Mouse (Mus musculus) limb, embryonic 14.5 days (tissue): ENCODE results near the gene Tnfaip8l1. TPM values are rescaled to one million over a fixed set of nuclear protein-coding genes. Genes with fewer than 3 reads are reported as not detected.

Experiments used
- ATAC-seq: fragments of 200-750 bp; cut with Nextera tagmentation; 2 replicates; pipeline ENCODE4 v1.8.0; 2017; ENCODE audit warnings: low read depth, moderate number of reproducible peaks, moderate TSS enrichment; ENCODE audit not compliant: low FRiP score
- DNase-seq: peaks from one replicate; pipeline ENCODE4 v3.0.0-alpha.2; 2015; ENCODE audit warnings: low spot score
- H3K27ac ChIP-seq: fragments of 300-500 bp; sonication (generic); replicated peaks from 2 replicates; pipeline ENCODE4 v1.5.1; 2014; ENCODE audit warnings: low read depth, mild to moderate bottlenecking, low read length, moderate library complexity, mixed read lengths
- H3K27me3 ChIP-seq: fragments of 300-500 bp; sonication (generic); 2 replicates; pipeline ENCODE4 v1.6.1; 2014; ENCODE audit warnings: low read length, mixed read lengths; ENCODE audit not compliant: control insufficient read depth, insufficient read depth
- H3K36me3 ChIP-seq: fragments of 300-500 bp; sonication (generic); 2 replicates; pipeline ENCODE4 v1.6.1; 2014; ENCODE audit warnings: mild to moderate bottlenecking, low read length, moderate library complexity, mixed read lengths; ENCODE audit not compliant: control insufficient read depth, insufficient read depth
- H3K4me1 ChIP-seq: fragments of 300-500 bp; sonication (generic); 2 replicates; pipeline ENCODE4 v1.6.1; 2014; ENCODE audit warnings: antibody characterized with exemption, low read length, mixed read lengths; ENCODE audit not compliant: control insufficient read depth, insufficient read depth
- H3K4me2 ChIP-seq: fragments of 300-500 bp; sonication (generic); replicated peaks from 2 replicates; pipeline ENCODE4 v1.6.1; 2014; ENCODE audit warnings: low read depth, mild to moderate bottlenecking, low read length, moderate library complexity; ENCODE audit not compliant: severe bottlenecking
- H3K4me3 ChIP-seq: fragments of 300-500 bp; sonication (generic); replicated peaks from 2 replicates; pipeline ENCODE4 v1.5.1; 2014; ENCODE audit warnings: low read length
- H3K9ac ChIP-seq: fragments of 300-500 bp; sonication (generic); 2 replicates; pipeline ENCODE4 v1.6.1; 2014; ENCODE audit warnings: mild to moderate bottlenecking, low read depth, low read length, moderate library complexity; ENCODE audit not compliant: severe bottlenecking
- H3K9me3 ChIP-seq: fragments of 300-500 bp; sonication (generic); 2 replicates; pipeline ENCODE4 v1.6.1; 2016; ENCODE audit warnings: low read length; ENCODE audit not compliant: control insufficient read depth
- POLR2A ChIP-seq: fragments of 200-500 bp; IDR thresholded peaks from 2 replicates; pipeline ENCODE4 v1.8.0; 2012; ENCODE audit warnings: inconsistent platforms, mild to moderate bottlenecking, moderate library complexity, borderline replicate concordance; ENCODE audit not compliant: insufficient read depth, insufficient read length; ENCODE audit errors: extremely low read depth
- WGBS: fragments of 180-500 bp; shearing (Covaris S2); extraction: QIAGEN DNeasy Blood & Tissue Kit; methylation state at CpG from one replicate; pipeline ENCODE4 v1.1.7; 2014; 5-methylcytosine and 5-hydroxymethylcytosine counted together
- polyA plus RNA-seq, 2 experiments: library from polyadenylated mRNA; depleted of rRNA in 1 of 2; stranded (reverse) in 1 of 2; unstranded in 1 of 2; fragments of >200 nt; fragmentation: Nextera tagmentation in 1 of 2; extraction: Ambion mirVana in 1 of 2; gene quantifications; 2 replicates each; pipeline versions ENCODE4 v1.2.1 to v1.2.3; 2012 to 2014

Tnfaip8l1 gene
- polyA plus RNA-seq, 2 experiments, result 9.3 to 11.6 TPM

DNA sequence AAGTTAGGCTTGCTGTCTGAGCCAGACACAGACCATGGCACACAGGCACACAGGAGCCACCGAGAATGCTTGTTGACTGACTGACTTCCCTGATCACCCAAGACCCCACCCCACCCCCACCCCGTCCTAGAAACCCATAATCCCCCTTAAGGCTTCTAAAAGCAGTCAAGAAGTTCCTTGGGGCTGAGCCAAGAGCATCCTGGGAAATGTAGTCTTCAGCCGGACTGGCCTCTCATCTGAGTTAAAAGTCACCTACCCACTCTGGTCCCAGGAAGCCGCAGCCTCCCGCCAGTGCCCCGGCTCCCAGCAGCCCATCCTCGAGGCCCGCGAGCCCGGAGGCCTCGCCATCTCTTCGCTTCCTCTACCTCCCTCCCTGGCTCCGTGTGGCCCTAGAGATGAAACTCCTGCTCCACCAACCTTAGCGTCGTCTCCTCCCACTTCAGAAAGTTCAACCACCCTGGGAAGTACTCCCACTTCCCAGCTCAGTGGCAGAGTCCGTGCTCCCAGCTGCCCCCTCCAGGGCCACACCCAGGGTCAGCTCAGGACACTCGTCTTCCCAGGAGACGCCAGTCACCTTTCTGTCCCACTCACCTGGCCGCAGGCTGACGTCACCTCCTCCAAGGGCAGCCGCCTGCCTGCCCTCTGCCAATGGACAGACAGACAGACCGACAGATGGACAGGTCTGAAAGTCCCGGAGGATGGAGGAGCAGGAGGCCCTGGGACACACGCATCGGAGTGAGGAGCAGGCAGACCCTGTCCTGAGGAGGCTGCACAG lies 24.3 kb upstream of the Tnfaip8l1 start:
- Histone ChIP-seq H3K36me3 (no peaks in the 10 kb centered on the region), H3K4me1 (peaks cover 21% of the 10 kb centered on the region; the same call in 1 of the 2 replicates), H3K4me2 (peak overlapping the region; percentile 18), H3K9me3 (no peaks in the 10 kb centered on the region), H3K9ac (no peak overlapping the region), H3K27ac (no peak overlapping the region), H3K27me3 (peaks cover 51% of the 10 kb centered on the region), H3K4me3 (no peak overlapping the region)
- 15% methylated on average over 25 of the region's 25 CpGs for WGBS
- no peak for ATAC-seq
- no peak for TF ChIP-seq POLR2A
- no peak for DNase-seq

DNA sequence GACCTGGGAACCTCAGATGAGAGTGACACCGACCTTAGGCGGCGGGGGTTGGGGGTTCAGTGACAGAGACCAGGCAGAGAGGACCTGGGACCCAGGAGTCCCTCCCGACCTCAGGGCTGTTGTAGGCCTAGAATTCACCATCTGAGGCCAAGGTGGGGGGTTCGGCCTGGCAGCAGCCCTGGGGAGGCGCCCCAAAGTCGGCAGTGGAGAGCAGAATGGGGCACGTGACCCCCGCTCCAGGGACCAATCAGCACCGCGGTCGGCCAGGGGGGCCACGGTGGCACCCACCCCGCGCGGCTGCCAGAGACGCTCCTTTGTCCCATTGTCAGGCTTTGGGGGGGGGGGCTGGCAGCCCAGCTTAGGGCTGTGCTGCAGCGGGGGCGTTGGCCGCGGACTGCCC lies 22.9 kb upstream of the Tnfaip8l1 start:
- WGBS, result 6% methylated on average over 8 of the region's 21 CpGs
- no peak for TF ChIP-seq POLR2A

DNA sequence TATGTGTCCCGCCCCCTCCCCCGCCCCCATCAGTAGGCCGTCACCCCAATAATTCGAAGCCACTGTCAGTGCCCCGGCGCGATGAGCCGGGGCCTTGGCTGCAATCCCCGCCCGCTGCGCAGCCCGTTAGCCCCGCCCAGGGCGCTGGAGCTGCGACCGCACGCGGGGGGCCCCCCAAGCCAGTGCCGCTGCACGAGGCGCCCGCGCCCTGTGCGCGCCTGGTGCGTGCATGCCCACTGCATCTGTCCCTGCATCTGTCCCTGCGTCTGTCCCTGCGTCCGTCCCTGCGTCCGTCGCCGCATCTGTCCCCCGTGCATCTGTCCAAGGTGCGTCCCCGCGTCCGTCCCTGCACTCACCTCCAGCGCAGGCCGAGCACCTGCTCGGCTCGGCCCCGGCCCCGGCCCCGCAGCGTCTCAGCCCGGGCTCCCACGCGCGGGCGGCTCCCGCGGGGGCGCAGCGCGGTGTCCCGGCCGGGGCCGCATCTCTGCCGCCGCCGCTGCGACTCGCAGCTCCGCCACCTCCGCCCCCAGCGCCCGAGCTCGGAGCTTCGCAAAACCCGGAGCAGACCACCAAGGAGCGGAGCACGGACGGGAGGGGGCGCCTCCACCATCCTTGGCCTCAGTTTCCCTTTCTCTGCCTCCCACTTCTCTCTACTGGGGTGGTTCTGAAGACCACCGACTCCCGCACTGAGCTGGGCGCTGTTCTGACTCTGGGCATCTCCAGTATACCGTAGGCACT lies 22.2 kb upstream of the Tnfaip8l1 start, which contains the start of gene Sema6b:
Sema6b (minus strand) TSS at position 486 of the 738 bp plus-strand sequence.
- peaks cover 13% of the 10 kb centered on the region; the same call in 1 of the 2 replicates for H3K4me1 ChIP-seq
- H3K9me3 ChIP-seq, result no peaks in the 10 kb centered on the region
- H3K4me2 ChIP-seq, result peak within 1 kb of the TSS; percentile 98
- no peaks in the 10 kb centered on the region for H3K36me3 ChIP-seq
- peak within 1 kb of the TSS; percentile 72 for H3K4me3 ChIP-seq
- TF ChIP-seq POLR2A, result no peak
- DNase-seq, result no peak
- WGBS, result 2% methylated on average over 58 of the region's 79 CpGs
- peak; percentile 39 for ATAC-seq
- peaks cover 52% of the 10 kb centered on the region for H3K27me3 ChIP-seq
- H3K9ac ChIP-seq, result peak within 1 kb of the TSS; percentile 66
- no peak within 1 kb of the TSS for H3K27ac ChIP-seq

More for the DNA sequence above, 22.9 kb upstream of the Tnfaip8l1 start:
- Histone ChIP-seq H3K9me3 (no peaks in the 10 kb centered on the region), H3K36me3 (no peaks in the 10 kb centered on the region), H3K4me1 (peaks cover 15% of the 10 kb centered on the region; the same call in 1 of the 2 replicates), H3K27ac (no peak overlapping the region), H3K9ac (peak overlapping the region; percentile 66), H3K27me3 (peaks cover 52% of the 10 kb centered on the region), H3K4me2 (peak overlapping the region; percentile 98), H3K4me3 (peak overlapping the region; percentile 72)
- no peak for ATAC-seq
- DNase-seq, result no peak

DNA sequence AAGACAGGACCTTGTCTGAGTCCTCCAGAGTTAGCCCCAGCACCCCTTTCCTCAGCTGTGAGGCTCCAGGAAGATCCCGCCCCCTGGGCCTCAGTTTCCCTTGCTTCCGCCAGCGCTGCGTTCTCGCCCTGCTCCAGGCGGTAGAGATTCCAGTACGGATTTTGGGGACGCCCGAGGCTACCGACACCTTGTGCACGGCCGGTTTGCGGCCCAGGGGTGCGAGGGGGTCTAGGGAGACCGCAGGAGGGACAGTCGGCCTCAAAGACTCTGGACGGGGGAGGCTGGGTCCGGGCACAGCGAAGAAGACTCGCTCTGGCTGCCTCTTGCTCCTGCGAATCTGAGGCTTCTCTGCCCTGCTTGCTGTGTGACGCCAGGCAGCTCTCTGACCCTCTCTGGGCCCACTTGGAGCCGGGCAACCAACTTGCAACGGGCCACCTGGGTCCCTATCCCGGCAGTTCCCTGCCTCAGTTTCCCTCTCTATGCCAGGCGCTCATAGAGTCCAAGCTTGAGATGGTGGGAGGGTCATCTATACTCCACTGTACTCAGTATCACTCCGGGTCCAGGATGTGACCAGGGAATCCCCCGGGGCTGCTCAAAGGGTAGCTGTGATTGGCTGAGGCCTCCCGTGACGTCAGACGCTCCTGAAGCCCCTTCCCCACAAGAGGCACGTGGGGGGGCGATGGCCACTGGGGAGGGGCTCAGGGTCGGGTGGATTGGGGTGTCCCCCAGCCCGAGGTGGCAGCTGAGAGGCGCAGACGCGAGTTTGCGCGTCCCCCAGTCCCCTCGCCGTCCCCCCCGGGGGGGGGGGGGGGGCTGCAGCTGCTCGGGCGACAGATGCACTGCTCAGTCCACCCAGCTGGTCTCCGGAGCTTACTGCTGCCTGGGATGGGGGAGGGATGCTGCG lies 20.3 kb upstream of the Tnfaip8l1 start:
- WGBS, result under 1% methylated on average over 37 of the region's 47 CpGs
- TF ChIP-seq POLR2A, result no peak
- H3K4me3 ChIP-seq, result peak overlapping the region; percentile 33
- peaks cover 13% of the 10 kb centered on the region; the same call in 1 of the 2 replicates for H3K4me1 ChIP-seq
- peaks cover 62% of the 10 kb centered on the region for H3K27me3 ChIP-seq
- H3K36me3 ChIP-seq, result no peaks in the 10 kb centered on the region
- ATAC-seq, result peak; percentile 58
- DNase-seq, result no peak
- no peak overlapping the region for H3K27ac ChIP-seq
- peak overlapping the region; percentile 52 for H3K4me2 ChIP-seq
- H3K9ac ChIP-seq, result peak overlapping the region; percentile 31; the same call in 1 of the 2 replicates
- H3K9me3 ChIP-seq, result no peaks in the 10 kb centered on the region
